Mouse (Mus musculus): ENCODE measurements at regions not wholly inside any gene's neighbourhood (a gene's known extent, or its start where the extent isn't known, plus 50 kb on each side); places are given as distances from the start of the nearest gene placed in this dataset.

DNA sequence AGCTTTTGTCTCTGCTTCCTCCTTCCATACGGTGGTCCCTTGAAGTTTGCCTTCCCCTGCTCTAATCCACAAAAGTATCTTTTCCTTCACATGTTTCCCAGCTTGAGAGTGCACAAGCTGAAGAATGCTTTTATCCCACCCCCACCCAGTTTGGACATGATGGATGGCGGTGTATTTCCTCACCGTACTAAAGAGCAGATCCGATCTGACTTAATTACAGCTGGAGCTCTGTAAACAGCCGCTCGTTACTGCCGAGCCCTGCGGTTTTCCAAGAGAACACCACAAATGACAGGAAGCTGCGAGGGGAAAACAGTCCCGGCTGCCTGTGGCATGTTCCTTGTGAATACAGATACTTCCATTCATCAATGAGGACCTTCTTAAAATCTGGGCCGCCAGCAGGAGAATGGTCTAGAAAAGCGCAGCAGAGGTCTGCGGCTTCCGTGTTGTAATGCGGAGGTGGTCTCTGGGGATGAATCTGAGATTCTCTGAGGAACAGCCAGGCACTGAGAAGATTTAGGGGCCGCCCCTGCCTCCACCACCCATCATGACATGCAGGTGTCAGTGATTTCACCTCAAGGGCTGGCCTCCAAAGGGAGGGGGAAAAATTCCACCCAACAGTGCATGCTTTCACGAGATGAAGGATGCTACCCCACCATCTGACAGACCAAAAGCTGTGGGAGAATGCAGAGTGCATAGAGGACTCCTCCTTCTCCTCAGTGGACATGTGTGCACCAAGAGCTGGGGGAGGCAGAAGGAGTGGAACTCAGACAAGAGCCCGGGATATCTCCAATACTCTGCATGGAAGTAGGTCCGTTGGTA lies 155.7 kb upstream of the Cd180 start:
- TF ChIP-seq POLR2A (IDR thresholded peaks at IDR 0.05; ENCODE audit: extremely low read depth, insufficient read depth, low read length) (no peak), CTCF (IDR thresholded peaks at IDR 0.05; ENCODE audit: low read depth, low read length) (no peak)

All from liver, adult 2 months (tissue).